Mouse (Mus musculus) cerebellum, adult 9-11 months (tissue): ENCODE data around the gene Atg10.

Experiments used
- DNase-seq: peaks from one replicate; pipeline ENCODE4 v3.0.0; 2022

Gene Atg10

GRCm38 (mm10) chr13:91171766-91172491, 51.8 kb downstream of the Atg10 start:
- DNase-seq: peak; percentile 50

GRCm38 (mm10) chr13:91171205-91171604, 52.6 kb downstream of the Atg10 start:
- DNase-seq: peak; percentile 25

- no peak for DNase-seq
These were observed 54.0 kb downstream of the Atg10 start for GRCm38 (mm10) chr13:91169529-91170319.

GRCm38 (mm10) chr13:91168486-91168885, 55.3 kb downstream of the Atg10 start:
- no peak for DNase-seq

GRCm38 (mm10) chr13:91167561-91167960, 56.2 kb downstream of the Atg10 start:
- DNase-seq: no peak

GRCm38 (mm10) chr13:91166286-91166685, 57.5 kb downstream of the Atg10 start:
- DNase-seq: no peak

- no peak for DNase-seq
These were observed 58.6 kb downstream of the Atg10 start for GRCm38 (mm10) chr13:91165200-91165599.

- DNase-seq: no peak
These were observed 60.5 kb downstream of the Atg10 start for GRCm38 (mm10) chr13:91163292-91163691.

GRCm38 (mm10) chr13:91162452-91162851, 61.3 kb downstream of the Atg10 start:
- DNase-seq: peak; percentile 50

GRCm38 (mm10) chr13:91160616-91161015, 63.2 kb downstream of the Atg10 start:
- DNase-seq: no peak

GRCm38 (mm10) chr13:91159881-91160280, 63.9 kb downstream of the Atg10 start:
- no peak for DNase-seq

GRCm38 (mm10) chr13:91157941-91158340, 65.8 kb downstream of the Atg10 start:
- no peak for DNase-seq

GRCm38 (mm10) chr13:91157429-91157828, 66.3 kb downstream of the Atg10 start:
- DNase-seq: no peak

- no peak for DNase-seq
These were observed 66.8 kb downstream of the Atg10 start for GRCm38 (mm10) chr13:91156949-91157348.

GRCm38 (mm10) chr13:91156308-91156707, 67.5 kb downstream of the Atg10 start:
- no peak for DNase-seq

GRCm38 (mm10) chr13:91155429-91156207, 68.2 kb downstream of the Atg10 start:
- no peak for DNase-seq

GRCm38 (mm10) chr13:91154622-91155021, 69.1 kb downstream of the Atg10 start:
- DNase-seq: no peak

GRCm38 (mm10) chr13:91136337-91136736, 87.4 kb downstream of the Atg10 start:
- no peak for DNase-seq

- DNase-seq: no peak
These were observed 90.4 kb downstream of the Atg10 start for GRCm38 (mm10) chr13:91133334-91133890.

- DNase-seq: peak; percentile 43
These were observed 94.7 kb downstream of the Atg10 start for GRCm38 (mm10) chr13:91129071-91129470.

GRCm38 (mm10) chr13:91128581-91128980, 95.2 kb downstream of the Atg10 start:
- peak; percentile 57 for DNase-seq

GRCm38 (mm10) chr13:91118156-91118555, 105.6 kb downstream of the Atg10 start:
- DNase-seq: no peak

- no peak for DNase-seq
These were observed 108.9 kb downstream of the Atg10 start for GRCm38 (mm10) chr13:91114880-91115279.
